Mouse (Mus musculus) heart, postnatal 10 days (tissue): Measurements from ENCODE around the gene Dmpk. TPM values are rescaled to one million over a fixed set of nuclear protein-coding genes. Genes with fewer than 3 reads are reported as not detected.
"Not testable (repeated sequence)": the region's sequence is repeated elsewhere in the genome, so short reads cannot be mapped to it uniquely, and the experiment has no call there.

Source experiments
- DNase-seq, 2 experiments: peaks; one replicate each; pipeline ENCODE4 v3.0.0; 2021
- intact Hi-C: fragments of 180-260 bp; cut with DNase I; formaldehyde crosslinking; loops from one replicate; pipeline ENCODE4 v1.15.1; 2025
- total RNA-seq, 2 experiments: library from RNA; stranded (reverse); gene quantifications; 2 replicates each; pipeline ENCODE4 v1.2.3; 2021

Dmpk gene
- total RNA-seq = 100 to 1,000 TPM; 288 to 299 TPM

DNA sequence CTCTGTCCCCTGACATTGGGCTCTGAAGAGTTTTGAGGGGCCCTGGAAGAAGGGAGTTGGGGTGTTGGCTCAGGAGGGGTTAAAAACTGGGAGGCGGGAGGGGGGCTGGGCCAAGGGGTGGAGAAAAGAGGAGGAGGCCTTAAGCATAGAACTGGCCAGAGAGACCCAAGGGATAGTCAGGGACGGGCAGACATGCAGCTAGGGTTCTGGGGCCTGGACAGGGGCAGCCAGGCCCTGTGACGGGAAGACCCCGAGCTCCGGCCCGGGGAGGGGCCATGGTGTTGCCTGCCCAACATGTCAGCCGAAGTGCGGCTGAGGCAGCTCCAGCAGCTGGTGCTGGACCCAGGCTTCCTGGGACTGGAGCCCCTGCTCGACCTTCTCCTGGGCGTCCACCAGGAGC lies at the start of gene Dmpk:
TSS of gene Dmpk (plus strand) at position 149 of the 400 bp plus-strand sequence.
- intact Hi-C loops = no loop called here
- peak; percentile 72 to 73 for DNase-seq

DNA sequence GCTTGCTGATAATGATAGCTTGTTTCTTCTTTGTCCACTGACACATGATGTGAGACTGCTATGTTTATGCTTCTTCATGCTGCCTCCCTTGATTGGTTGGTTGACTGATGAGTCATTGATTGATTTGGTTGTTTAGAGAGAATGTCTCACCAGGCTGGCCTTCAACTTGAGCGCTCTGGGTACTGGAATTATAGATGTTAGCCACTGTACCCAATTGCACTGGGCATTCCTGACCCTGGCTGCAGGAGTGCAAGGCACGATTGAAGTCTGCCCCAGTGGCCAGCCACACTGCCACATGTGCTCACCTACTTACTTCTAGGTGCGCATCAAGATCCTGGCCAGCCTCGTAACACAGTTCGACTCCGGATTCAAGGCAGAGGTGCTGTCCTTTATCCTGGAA lies 39.0 kb upstream of the Dmpk start:
- intact Hi-C loops = no loop called here
- no peak for DNase-seq

DNA sequence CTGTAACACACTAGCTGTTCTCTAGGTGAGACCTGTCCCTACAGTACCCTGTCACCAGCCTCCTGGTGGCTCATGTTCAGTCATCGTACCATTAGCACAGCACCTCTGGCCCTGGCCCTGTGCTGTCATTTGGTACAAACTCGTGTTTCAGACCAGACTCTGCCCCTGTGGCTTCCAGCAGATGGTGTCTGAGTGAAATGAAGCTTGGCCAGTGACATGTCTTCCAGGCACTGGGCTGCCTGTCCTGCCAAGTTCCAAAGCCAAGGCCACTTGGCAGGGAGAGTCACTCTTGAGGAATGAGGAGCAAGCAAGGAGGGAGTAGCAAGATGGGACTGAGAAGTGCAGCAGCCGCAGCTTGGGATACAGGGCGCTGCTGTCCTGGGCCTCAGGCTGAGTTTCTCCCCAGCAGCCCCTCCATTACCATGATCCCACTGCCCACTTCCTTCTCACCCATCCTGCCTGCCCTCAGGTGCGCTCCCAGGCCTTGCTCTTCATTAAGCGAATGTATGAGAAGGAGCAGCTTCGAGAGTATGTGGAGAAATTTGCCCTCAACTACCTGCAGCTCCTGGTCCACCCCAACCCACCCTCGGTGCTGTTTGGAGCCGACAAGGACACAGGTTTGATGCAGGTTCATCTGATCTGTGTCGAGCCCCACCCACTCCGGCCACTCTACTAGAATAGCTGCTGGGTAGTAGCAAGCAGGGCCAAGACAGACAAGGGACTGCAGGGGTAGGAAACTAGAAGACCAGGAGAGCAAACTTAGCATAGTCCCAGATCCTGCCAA lies 37.2 kb upstream of the Dmpk start:
- DNase-seq = peak in 1 of 2 experiments; percentile 32
- intact Hi-C loops = no loop called here

DNA sequence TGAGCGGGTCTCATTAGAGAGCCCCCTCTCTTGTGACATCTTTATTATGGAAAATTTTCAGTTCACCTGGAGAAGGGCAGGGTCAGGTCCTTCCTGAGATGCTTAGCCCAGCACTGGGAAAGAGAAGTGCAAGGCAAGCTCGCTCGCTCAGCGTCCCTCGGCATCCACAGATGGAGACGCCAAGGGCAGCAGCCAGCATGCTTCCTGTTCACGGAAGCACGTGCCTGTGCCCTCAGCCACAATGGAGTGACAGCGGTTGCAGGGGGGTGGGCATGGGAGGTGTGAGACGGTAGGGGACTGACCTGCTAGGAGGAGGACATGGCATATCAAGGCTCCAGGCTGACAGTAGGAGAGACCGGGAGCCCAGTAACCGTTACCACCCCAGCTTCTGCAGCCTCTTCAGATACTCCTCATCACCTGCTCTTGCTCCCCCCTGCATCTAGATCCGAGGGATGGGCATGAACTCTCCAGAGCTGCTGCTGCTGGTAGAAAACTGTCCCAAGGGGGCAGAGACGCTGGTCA lies 35.6 kb upstream of the Dmpk start:
- no peak for DNase-seq
- intact Hi-C loops = no loop called here

DNA sequence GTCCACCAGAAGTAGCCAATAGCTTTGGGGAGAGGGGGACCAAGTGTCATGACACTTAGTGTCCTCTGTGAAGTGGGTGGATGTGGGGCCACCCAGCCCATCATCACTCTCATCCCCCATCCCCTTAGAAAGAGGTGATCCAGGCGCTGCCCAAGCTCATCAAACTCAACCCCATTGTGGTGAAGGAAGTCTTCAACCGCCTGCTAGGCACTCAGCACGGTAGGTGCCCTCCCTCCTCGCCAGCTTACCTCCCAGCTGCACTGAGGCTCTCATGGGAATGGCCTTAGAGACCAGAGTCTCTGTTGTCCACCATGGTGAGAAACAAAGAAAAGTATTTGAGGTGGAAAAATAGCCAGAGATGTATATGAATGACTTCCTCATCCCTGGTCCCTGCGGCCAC lies 34.4 kb upstream of the Dmpk start:
- intact Hi-C loops = no loop called here
- no peak for DNase-seq

DNA sequence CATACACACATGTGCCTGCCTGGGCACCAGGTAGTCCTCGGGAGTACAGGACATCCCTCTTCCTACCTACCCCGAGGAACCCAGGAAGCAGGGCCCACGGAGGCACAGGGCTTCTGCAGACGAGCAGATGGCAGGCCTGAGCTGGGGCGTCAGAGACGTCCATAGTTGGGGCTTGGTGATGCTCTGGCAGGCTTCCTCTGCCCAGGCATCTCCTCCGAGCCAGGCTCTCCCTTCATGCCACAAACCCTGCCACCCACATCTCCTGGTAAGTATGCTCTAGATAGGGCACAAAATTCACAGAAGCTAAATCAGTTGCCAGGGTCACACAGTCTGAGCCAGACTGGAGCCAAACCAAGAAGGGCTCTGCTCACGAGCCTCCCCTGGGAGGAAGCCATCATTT lies 33.5 kb upstream of the Dmpk start:
- DNase-seq = no peak
- intact Hi-C loops = no loop called here

DNA sequence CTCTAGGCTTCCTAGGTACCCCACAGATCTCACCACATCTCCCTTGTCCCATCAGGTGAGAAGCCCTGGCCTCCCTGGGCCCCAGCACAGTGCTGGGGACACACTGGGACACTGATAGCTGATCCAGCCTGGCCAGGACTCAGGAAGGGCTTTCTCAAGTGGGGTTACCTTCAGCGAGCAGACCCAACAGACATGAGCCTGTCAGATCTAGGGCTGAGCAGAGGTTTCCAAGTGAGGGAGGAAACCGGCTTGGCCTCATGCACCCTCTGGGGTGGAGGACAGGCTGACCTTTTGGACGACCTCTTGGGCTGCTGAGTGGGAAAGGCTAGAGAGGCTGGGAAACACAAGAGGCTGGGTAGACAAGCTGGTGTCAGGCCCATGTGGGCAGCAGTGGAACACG lies 32.5 kb upstream of the Dmpk start:
- intact Hi-C loops = no loop called here
- no peak for DNase-seq

DNA sequence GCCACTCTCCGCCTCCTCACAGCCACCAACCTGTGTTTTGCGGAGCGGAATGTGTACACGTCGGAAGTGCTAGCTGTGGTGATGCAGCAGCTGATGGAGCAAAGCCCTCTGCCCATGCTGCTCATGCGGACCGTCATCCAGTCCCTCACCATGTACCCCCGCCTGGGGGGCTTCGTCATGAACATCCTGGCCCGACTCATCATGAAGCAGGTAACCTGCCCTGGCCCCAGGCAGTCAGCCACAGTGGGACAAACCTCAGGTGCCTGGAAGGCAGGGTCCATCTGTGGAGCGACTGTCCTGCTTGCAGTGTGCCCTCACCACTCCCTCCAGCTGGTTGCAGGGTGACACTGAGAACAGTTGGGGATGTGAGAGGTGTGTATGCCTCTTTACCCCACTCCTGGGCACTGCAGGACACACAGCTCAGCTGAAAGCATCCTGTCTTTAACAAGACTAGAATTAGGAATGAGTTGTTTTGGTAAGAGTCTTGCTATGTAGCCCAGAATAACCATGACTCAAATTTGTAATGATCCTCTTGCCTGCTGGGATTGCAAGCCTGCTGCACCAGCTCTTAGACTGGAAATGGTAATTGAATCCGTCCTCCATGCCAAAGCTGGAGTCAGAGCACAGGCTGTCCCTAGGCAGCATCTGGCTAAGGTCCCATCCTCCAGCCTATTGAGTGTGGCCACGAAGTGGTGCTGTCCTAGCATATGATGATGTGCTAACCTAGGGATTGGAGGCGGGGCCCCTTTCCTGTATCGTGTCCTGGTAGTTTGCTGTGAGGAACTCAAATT lies 31.1 kb upstream of the Dmpk start:
- no peak for DNase-seq
- intact Hi-C loops = no loop called here

DNA sequence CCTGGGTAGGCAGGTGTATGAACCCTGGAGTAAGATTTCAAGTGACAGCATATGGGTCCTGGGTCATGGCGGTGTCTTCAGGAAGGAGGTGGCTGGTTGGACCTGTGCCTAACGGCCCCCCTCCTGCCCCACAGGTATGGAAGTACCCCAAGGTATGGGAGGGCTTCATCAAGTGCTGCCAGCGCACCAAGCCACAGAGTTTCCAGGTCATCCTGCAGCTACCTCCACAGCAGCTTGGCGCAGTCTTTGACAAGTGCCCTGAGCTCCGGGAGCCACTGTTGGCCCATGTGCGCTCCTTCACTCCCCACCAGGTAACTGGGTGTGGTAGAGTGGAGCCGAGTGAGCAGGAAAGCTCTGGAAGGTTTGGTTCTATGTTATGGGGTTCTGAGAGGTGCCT lies 30.5 kb upstream of the Dmpk start:
- intact Hi-C loops = no loop called here
- DNase-seq = no peak

DNA sequence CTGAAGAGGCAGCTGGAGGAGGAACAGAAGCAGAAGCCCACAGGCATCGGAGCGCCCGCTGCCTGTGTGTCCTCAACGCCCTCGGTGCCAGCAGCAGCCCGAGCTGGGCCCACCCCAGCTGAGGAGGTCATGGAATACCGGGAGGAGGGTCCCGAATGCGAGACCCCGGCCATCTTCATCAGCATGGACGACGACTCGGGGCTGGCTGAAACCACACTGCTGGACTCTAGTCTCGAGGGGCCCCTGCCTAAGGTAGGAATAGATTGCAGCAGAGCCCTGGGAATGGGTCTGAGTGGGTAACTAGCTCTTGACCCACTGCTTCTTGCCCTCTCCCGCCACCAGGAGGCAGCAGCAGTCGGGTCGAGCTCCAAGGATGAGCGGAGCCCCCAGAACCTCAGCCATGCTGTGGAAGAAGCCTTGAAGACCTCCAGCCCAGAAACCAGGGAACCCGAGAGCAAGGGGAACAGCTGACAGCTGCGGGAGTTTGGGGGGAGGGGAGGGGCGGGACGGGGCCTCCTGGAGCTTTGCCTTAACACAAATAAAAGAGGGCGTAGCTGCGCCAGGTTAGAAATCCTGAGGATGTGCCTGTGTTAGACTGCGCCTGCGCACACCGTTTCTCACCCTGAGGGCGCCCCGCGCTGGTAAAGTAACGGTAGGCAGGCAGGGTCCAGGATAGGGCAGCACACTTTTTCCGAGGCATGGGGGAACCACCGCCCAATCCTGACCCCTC lies 29.4 kb upstream of the Dmpk start, which contains the start of gene Rsph6a:
TSS of gene Rsph6a (plus strand) at position 644 of the 730 bp plus-strand sequence.
- peak; percentile 38 to 67 for DNase-seq
- intact Hi-C loops = no loop called here

DNA sequence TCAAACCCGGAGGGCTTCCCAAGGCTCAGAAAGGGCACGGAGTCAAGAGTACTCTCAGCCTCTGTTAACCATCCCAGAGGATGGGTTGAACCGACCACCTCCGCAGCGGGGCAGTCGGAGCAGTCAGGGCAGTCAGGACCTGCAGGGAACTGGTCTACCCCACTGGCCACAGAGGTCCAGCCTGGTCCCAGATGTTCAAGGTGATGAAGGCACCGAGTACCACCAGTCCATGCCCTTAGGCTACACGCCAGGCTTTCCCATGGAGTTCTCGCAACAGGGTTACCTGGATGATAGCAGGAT lies 28.9 kb upstream of the Dmpk start:
- DNase-seq = no peak
- intact Hi-C loops = no loop called here

DNA sequence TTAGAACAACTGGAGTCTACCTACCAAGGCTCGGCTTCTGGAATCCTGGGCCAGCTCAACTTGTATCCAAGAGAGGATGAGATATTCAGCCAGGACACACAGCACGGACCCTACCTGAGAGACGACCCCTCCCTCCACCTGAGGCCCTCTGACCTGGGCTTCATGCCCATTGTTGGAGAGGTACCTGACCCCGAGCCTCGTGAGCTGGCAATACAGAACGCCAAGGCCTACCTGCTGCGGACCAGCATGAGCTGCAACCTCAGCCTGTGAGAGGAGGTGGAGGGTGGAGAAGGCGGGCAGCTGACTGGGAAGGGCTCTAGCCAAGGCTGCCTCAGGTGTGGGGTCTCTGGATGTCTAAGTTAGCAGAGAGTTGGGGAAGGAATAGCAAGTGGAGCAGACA lies 28.5 kb upstream of the Dmpk start:
- no peak for DNase-seq
- intact Hi-C loops = no loop called here

DNA sequence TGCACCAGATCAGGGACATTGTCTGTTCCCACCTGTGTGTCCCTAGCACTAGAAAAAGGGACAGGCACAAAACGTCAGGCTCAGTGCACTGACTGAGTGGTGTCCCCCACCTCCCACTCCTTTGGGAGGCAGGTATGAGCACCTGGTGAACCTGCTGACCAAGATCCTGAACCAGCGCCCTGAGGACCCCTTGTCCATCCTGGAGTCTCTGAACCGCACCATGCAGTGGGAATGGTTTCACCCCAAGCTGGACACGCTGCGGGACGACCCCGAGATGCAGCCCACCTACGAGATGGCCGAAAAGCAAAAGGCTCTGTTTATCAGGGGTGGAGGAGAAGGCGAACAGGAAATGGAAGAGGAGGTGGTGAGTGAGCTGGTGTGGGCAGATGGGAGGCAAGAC lies 26.2 kb upstream of the Dmpk start:
- intact Hi-C loops = no loop called here
- no peak for DNase-seq

DNA sequence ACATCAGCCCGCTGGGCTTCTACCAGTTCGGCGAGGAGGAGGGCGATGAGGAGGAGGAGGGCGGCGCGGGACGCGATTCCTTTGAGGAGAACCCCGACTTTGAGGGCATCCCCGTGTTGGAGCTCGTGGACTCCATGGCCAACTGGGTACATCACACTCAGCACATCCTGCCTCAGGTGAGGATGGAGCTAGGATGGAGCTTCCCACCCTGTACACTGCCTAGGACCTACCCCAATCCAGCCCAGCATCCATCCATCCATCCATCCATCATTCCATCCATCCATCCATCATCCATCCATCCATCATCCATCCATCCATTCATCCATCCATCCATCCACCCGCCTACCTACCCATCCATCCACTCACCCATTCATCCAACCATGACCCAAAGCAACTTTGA lies 17.8 kb upstream of the Dmpk start:
- DNase-seq = no peak
- intact Hi-C loops = no loop called here

DNA sequence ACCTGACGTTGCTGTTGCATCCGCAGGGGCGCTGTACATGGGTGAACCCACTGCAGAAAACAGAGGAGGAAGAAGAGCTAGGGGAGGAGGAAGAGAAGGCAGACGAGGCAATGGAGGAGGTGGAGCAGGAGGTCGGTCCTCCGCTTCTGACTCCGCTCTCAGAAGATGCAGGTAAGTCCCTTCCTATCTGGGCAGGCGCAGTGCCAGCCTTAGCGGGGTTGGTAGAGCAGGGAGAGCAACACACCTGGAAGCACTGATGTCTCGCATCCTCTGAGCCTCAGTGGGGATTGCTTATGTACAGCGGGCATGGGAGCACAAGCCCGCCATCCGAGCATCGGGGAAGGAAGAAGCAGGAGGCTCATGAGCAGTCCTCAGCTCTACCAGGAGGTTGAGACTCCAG lies 16.6 kb upstream of the Dmpk start:
- no peak for DNase-seq
- intact Hi-C loops = no loop called here

DNA sequence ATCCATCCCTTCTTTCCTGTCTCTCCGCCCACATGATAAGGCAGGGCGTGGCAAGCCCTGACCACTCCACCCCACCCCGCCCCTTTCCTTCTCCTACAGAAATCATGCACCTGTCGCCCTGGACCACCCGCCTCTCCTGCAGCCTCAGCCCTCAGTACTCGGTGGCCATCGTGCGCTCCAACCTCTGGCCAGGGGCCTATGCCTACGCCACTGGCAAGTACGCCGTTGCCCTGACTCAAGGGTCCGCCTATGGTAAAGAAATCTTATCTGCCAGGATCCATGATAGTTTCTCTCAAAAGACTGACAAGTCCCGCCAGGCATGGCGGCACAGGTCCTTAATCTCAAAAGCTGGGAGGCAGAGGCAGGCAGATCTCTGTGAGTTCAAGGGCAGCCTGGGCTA lies 15.7 kb upstream of the Dmpk start:
- DNase-seq = no peak
- intact Hi-C loops = loop anchor here (2.0 kb wide), 1 partner anchor 83 kb away; no protein-coding TSS in a partner anchor

DNA sequence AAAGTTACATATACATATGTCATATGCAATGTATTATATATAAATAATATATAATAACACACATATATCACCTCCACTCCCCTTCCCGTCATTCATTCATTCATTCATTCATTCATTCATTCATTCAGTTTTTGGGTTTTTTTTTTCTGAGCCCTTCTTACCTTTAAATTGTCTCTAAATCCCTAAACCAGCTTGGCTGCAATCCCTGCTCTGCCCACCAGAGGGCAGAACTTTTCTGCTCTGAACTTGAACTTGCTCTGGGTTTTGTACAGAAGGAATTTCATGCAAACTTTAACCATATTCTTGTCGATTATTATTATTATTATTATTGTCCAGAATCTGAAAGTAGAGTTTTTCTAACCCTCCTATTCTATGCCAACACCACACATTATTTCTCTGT lies 14.9 kb upstream of the Dmpk start:
- intact Hi-C loops = loop anchor here (1.0 to 2.0 kb wide), 2 partner anchors 25 to 82 kb away; no protein-coding TSS in a partner anchor
- DNase-seq = peak; percentile 72 to 85

DNA sequence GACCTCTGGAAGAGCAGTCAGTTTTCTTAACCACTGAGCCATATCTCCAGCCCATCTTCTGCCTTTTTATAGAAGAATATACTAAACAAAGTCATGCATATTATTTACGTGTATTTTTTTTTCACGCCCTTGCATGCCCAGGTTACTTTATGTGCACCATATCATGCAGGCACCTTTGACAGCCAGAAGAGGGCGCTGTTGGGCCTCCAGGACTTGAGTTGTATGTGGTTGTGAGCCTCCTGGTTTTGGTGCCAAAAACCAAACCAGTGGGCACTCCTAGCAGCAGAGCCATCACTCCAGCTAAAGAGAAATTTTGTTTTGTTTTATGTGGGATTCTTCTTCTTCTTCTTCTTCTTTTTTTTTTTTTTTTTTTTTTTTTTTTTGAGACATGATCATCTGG lies 14.1 kb upstream of the Dmpk start:
- no peak for DNase-seq
- intact Hi-C loops = loop anchor here (1.0 to 2.0 kb wide), 2 partner anchors 24 to 81 kb away; no protein-coding TSS in a partner anchor

DNA sequence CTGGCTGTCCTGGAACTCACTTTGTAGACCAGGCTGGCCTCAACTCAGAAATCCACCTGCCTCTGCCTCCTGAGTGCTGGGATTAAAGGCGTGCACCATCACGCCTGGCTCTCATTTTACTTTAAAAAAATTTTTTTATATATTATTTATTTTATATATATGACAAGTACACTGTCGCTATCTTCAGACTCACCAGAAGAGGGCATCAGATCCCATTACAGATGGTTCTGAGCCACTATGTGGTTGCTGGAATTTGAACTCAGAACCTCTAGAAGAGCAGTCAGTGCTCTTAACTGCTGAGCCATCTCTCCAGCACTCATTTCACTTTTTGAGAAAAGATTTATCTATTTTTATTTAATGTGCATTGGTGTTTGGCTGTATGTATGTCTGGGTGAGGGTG lies 12.6 kb upstream of the Dmpk start:
- DNase-seq, intact Hi-C loops: not testable (repeated sequence)

DNA sequence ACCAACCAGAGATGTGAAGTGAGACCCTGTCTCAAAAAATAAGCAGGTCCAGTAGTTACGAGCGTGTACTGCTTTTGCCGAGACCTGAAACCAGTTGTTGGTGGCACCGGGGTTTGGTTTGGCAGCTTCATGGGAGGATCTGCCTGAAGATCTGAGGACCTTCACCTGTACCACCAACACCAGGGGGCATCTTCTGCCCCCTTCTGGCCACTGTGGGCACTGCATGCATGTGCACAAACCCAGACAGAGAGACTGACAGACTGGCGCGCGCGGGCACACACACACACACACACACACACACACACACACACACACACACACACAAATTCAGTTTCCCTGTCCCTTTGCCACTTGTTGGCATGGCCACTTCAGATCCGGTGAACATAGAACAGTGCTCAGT lies 10.1 kb upstream of the Dmpk start:
- intact Hi-C loops = no loop called here
- DNase-seq = peak in 1 of 2 experiments; percentile 57

DNA sequence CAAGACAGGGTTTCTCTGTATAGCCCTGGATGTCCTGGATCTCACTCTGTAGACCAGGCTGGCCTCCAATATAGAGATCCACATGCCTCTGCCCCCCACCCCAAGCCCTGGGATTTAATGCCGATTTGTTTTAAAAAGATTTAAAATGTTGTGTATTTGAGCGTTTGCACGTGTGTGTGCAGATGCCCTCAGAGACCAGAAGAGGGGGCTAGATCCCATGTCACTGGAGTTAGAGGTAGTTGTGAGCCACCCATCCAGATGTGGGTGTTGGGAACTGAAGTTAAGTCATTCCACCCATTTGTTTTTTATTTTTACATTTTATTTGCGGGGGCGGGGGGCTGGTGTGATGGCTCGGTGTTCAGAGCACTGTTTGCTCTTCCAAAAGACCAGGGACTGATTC lies 9.2 kb upstream of the Dmpk start:
- no peak for DNase-seq
- intact Hi-C loops = no loop called here
